Mouse (Mus musculus): ENCODE data around the gene Scly. TPM values are rescaled to one million over a fixed set of nuclear protein-coding genes. Genes with fewer than 3 reads are reported as not detected.
A peak's percentile ranks its signal among the peaks of the same experiment; 100 is the strongest.

Scly gene
- polyA plus RNA-seq, 1 experiment from 2014 or later, result 11.5 TPM

- Histone ChIP-seq H3K9ac (ENCODE audit: low read length) (no peak overlapping the region), H3K4me3 (ENCODE audit: low read depth, low read length) (no peak overlapping the region), H3K27ac (replicated peaks; ENCODE audit: low read depth, low read length) (no peak overlapping the region), H3K4me1 (ENCODE audit: control insufficient read depth, insufficient read depth, low read length) (no peaks in the 10 kb centered on the region), H3K27me3 (ENCODE audit: control insufficient read depth, insufficient read depth, low read length) (no peaks in the 10 kb centered on the region), H3K36me3 (ENCODE audit: control insufficient read depth, insufficient read depth, low read length) (peaks cover 10% of the 10 kb centered on the region; the same call in 1 of the 2 replicates), H3K9me3 (ENCODE audit: control insufficient read depth, low read length) (no peaks in the 10 kb centered on the region), H3K4me2 (ENCODE audit: low read depth, severe bottlenecking) (no peak overlapping the region)
- no peak for DNase-seq (ENCODE audit: low spot score)
- 92% methylated on average over 13 of the region's 13 CpGs for WGBS
- ATAC-seq (ENCODE audit: insufficient number of reproducible peaks, low FRiP score, low TSS enrichment, low read depth), result no peak
These were observed 11.4 kb downstream of the Scly start for GRCm38 (mm10) chr1:91309366-91310085.

- no peak for ATAC-seq (ENCODE audit: insufficient number of reproducible peaks, low FRiP score, low TSS enrichment, low read depth)
These were observed 14.1 kb downstream of the Scly start for GRCm38 (mm10) chr1:91312273-91312672.

DNA sequence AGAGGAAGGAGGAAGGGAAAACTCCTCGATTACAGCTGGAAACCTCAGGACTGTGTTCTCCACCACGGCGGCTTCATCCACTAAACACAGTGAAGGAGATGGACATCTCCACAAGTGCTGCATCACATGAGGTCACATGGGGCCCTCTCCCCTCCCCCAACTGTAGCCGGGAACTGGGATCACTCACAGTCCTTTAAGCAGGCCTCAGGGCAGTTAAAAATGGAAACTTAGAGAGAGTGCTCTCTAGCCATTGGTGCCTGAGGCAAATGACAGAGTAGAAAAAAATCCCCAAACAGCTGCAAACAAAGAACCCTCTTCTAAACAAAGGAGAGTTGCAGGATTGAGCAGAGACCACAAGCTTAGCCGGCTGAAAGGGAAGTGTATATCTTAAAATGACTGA is 15.1 kb downstream of the Scly start:
- whole genome bisulfite sequencing, result 64% methylated on average over 5 of the region's 5 CpGs
- no peaks in the 10 kb centered on the region for H3K4me1 ChIP-seq (ENCODE audit: control insufficient read depth, insufficient read depth, low read length)

More at GRCm38 (mm10) chr1:91312273-91312672, 14.1 kb downstream of the Scly start:
- Histone ChIP-seq H3K27ac (replicated peaks; ENCODE audit: low read depth, low read length) (no peak overlapping the region), H3K9me3 (ENCODE audit: control insufficient read depth, low read length) (no peaks in the 10 kb centered on the region), H3K27me3 (ENCODE audit: control insufficient read depth, insufficient read depth, low read length) (no peaks in the 10 kb centered on the region), H3K4me1 (ENCODE audit: control insufficient read depth, insufficient read depth, low read length) (no peaks in the 10 kb centered on the region), H3K36me3 (ENCODE audit: control insufficient read depth, insufficient read depth, low read length) (peaks cover 10% of the 10 kb centered on the region; the same call in 1 of the 2 replicates), H3K9ac (ENCODE audit: low read length) (no peak overlapping the region), H3K4me3 (ENCODE audit: low read depth, low read length) (no peak overlapping the region), H3K4me2 (ENCODE audit: low read depth, severe bottlenecking) (no peak overlapping the region)
- WGBS, result 91% methylated on average over 4 of the region's 4 CpGs
- DNase-seq (ENCODE audit: low spot score), result no peak

DNA sequence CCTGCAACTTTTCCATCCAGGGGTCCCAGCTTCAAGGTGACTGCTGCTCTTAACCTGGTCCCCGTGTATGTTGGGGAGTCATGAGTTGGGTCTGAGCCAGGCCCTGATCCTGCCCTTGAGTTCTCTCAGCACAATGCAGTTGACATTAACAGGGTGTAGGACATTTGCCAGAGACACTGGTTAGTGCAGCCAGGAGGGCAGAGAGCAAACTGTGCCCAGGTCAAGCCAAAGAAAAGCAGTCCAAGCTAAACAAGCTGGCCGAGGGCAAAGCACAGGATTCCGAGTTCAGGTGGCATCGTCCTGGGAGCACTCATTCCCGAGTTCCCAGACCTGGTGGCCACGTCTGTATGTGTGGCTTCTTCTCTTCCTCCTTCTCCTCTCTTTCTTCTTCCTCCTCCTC is 19.5 kb downstream of the Scly start:
- Histone ChIP-seq H3K36me3 (ENCODE audit: control insufficient read depth, insufficient read depth, low read length) (no peaks in the 10 kb centered on the region), H3K27me3 (ENCODE audit: control insufficient read depth, insufficient read depth, low read length) (no peaks in the 10 kb centered on the region), H3K27ac (replicated peaks; ENCODE audit: low read depth, low read length) (no peak overlapping the region), H3K4me3 (ENCODE audit: low read depth, low read length) (no peak overlapping the region), H3K9me3 (ENCODE audit: control insufficient read depth, low read length) (no peaks in the 10 kb centered on the region), H3K4me1 (ENCODE audit: control insufficient read depth, insufficient read depth, low read length) (no peaks in the 10 kb centered on the region), H3K4me2 (ENCODE audit: low read depth, severe bottlenecking) (no peak overlapping the region), H3K9ac (ENCODE audit: low read length) (no peak overlapping the region)
- ATAC-seq (ENCODE audit: insufficient number of reproducible peaks, low FRiP score, low TSS enrichment, low read depth) (no peak), DNase-seq (ENCODE audit: low spot score) (no peak)
- 90% methylated on average over 6 of the region's 6 CpGs for WGBS

More for the DNA sequence above, 15.1 kb downstream of the Scly start:
- Histone ChIP-seq H3K9me3 (ENCODE audit: control insufficient read depth, low read length) (no peaks in the 10 kb centered on the region), H3K9ac (ENCODE audit: low read length) (no peak overlapping the region), H3K36me3 (ENCODE audit: control insufficient read depth, insufficient read depth, low read length) (peaks cover 10% of the 10 kb centered on the region; the same call in 1 of the 2 replicates), H3K27me3 (ENCODE audit: control insufficient read depth, insufficient read depth, low read length) (no peaks in the 10 kb centered on the region), H3K27ac (replicated peaks; ENCODE audit: low read depth, low read length) (peak overlapping the region; percentile 25; the same call in 1 of the 2 replicates), H3K4me3 (ENCODE audit: low read depth, low read length) (no peak overlapping the region), H3K4me2 (ENCODE audit: low read depth, severe bottlenecking) (no peak overlapping the region)
- ATAC-seq (ENCODE audit: insufficient number of reproducible peaks, low FRiP score, low TSS enrichment, low read depth), result peak; percentile 33; the same call in 1 of the 2 replicates
- DNase-seq (ENCODE audit: low spot score), result peak; percentile 34

DNA sequence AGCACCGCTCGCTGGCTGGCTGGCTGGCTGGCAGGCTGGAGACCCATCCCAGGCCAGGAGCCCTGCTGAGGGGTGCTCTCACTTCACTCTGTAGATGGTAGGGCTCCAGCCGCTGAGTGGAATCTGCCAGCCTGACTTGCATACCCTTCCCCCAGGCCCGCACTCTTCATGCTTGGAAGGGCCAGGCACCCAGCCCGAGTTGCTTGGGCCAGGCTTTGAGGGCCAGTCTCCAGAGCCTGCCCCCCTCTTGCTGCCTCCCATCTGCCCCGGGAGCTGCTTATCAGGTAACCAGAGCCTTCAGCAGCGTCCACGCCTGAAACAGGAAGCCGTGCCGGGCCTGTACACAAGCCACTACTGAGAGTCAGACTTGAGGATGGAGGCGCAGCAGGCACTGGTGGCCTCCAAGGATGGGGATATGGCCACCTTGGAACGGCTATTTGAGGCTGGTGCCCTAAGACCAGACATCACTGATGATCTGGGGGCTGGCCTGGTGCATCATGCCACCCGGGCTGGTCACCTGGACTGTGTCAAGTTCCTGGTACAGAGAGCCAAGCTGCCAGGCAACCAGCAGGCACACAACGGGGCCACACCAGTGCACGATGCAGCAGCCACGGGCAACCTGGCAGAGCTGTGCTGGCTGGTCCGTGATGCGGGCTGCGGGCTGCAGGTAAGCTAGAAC is 23.8 kb downstream of the Scly start, which contains the start of gene Espnl:
Espnl (plus strand) TSS at position 316 of the 679 bp plus-strand sequence.
- Histone ChIP-seq H3K27me3 (ENCODE audit: control insufficient read depth, insufficient read depth, low read length) (no peaks in the 10 kb centered on the region), H3K9ac (ENCODE audit: low read length) (no peak within 1 kb of the TSS), H3K9me3 (ENCODE audit: control insufficient read depth, low read length) (no peaks in the 10 kb centered on the region), H3K4me3 (ENCODE audit: low read depth, low read length) (no peak within 1 kb of the TSS), H3K4me1 (ENCODE audit: control insufficient read depth, insufficient read depth, low read length) (no peaks in the 10 kb centered on the region), H3K36me3 (ENCODE audit: control insufficient read depth, insufficient read depth, low read length) (no peaks in the 10 kb centered on the region), H3K4me2 (ENCODE audit: low read depth, severe bottlenecking) (no peak within 1 kb of the TSS), H3K27ac (replicated peaks; ENCODE audit: low read depth, low read length) (no peak within 1 kb of the TSS)
- WGBS, result 72% methylated on average over 19 of the region's 19 CpGs
- ATAC-seq (ENCODE audit: insufficient number of reproducible peaks, low FRiP score, low TSS enrichment, low read depth) (no peak; the same call in 1 of the 2 replicates), DNase-seq (ENCODE audit: low spot score) (no peak)

DNA sequence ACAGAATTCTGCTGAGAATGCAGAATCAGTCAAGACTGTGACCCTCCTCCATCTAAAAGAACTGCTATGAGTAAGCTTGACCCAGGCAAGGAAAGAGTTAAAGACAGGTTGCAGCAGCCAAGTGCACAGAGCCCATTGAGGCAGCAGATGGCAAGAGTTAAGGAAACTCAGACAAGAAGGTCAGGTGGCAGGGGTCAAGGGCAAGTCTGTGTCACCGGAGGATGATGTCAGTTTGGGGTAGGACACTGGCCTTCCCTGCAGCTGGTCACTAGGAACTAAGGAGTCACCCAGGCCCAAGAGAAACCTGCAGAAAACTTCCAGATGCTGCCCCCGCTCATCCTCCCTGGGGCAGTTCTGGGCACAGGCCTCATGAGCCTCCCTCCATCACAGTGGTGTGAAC is 26.5 kb downstream of the Scly start:
- no peaks in the 10 kb centered on the region for H3K36me3 ChIP-seq (ENCODE audit: control insufficient read depth, insufficient read depth, low read length)
- ATAC-seq (ENCODE audit: insufficient number of reproducible peaks, low FRiP score, low TSS enrichment, low read depth), result no peak
- no peak overlapping the region for H3K9ac ChIP-seq (ENCODE audit: low read length)
- H3K27ac ChIP-seq (replicated peaks; ENCODE audit: low read depth, low read length), result no peak overlapping the region
- DNase-seq (ENCODE audit: low spot score), result no peak
- no peaks in the 10 kb centered on the region for H3K9me3 ChIP-seq (ENCODE audit: control insufficient read depth, low read length)
- 76% methylated on average over 2 of the region's 2 CpGs for WGBS
- H3K27me3 ChIP-seq (ENCODE audit: control insufficient read depth, insufficient read depth, low read length), result no peaks in the 10 kb centered on the region
- no peak overlapping the region for H3K4me2 ChIP-seq (ENCODE audit: low read depth, severe bottlenecking)
- no peak overlapping the region for H3K4me3 ChIP-seq (ENCODE audit: low read depth, low read length)
- no peaks in the 10 kb centered on the region for H3K4me1 ChIP-seq (ENCODE audit: control insufficient read depth, insufficient read depth, low read length)

DNA sequence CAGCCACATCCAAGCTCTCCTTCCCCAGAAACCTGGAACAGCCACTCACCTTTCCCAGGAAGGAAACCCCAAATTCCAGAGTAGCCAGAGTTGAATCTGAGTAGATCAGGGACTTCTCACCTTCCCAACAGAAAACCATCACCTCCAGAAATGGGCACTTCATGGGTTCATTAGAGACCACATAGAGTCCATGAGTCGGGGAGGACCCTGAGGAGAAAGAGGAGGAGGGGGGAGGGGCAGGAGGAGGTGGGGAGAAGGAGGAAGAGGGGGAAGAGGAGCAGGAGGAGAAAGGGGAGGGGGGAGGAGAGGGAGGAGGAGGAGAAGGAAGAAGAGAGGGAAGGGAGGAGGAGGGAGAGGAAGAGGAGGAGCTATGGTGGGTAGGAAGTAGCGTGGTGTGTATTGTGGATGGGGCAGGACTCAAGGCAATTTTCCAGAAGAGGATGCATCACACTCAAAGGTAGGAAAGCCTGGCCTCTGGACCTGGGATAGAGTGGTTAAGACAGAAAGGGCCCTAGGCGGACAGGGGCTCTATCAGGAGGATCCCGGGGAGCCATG is 27.4 kb downstream of the Scly start:
- no peak overlapping the region for H3K9ac ChIP-seq (ENCODE audit: low read length)
- ATAC-seq (ENCODE audit: insufficient number of reproducible peaks, low FRiP score, low TSS enrichment, low read depth), result no peak
- no peak overlapping the region for H3K4me2 ChIP-seq (ENCODE audit: low read depth, severe bottlenecking)
- H3K4me1 ChIP-seq (ENCODE audit: control insufficient read depth, insufficient read depth, low read length), result no peaks in the 10 kb centered on the region
- no peak for DNase-seq (ENCODE audit: low spot score)
- WGBS, result 84% methylated on average over 4 of the region's 4 CpGs
- H3K27me3 ChIP-seq (ENCODE audit: control insufficient read depth, insufficient read depth, low read length), result no peaks in the 10 kb centered on the region
- no peak overlapping the region for H3K4me3 ChIP-seq (ENCODE audit: low read depth, low read length)
- H3K36me3 ChIP-seq (ENCODE audit: control insufficient read depth, insufficient read depth, low read length), result no peaks in the 10 kb centered on the region
- no peak overlapping the region for H3K27ac ChIP-seq (replicated peaks; ENCODE audit: low read depth, low read length)
- no peaks in the 10 kb centered on the region for H3K9me3 ChIP-seq (ENCODE audit: control insufficient read depth, low read length)

DNA sequence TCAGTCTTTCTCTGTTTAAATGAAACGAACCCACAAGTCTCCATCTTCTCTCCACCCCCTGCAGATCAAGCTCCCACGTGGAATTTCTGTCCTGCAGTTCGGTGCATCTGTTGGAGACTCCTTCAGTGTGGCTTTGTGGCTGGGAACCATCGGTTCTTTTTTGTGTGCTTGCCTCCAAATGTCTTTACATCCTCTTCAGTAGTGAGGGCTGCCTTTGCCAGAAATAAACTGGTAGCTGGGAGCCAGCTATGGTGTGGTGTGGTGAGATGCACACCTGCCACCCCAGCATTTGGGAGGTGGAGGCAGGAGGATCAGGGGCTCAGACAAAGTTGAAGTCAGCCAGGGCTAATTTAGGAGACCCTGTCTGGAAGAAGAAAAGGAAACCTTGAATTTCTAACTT is 34.0 kb downstream of the Scly start:
- Histone ChIP-seq H3K9me3 (ENCODE audit: control insufficient read depth, low read length) (no peaks in the 10 kb centered on the region), H3K4me2 (ENCODE audit: low read depth, severe bottlenecking) (no peak overlapping the region), H3K4me1 (ENCODE audit: control insufficient read depth, insufficient read depth, low read length) (no peaks in the 10 kb centered on the region), H3K27ac (replicated peaks; ENCODE audit: low read depth, low read length) (no peak overlapping the region), H3K9ac (ENCODE audit: low read length) (no peak overlapping the region), H3K27me3 (ENCODE audit: control insufficient read depth, insufficient read depth, low read length) (no peaks in the 10 kb centered on the region), H3K36me3 (ENCODE audit: control insufficient read depth, insufficient read depth, low read length) (no peaks in the 10 kb centered on the region), H3K4me3 (ENCODE audit: low read depth, low read length) (no peak overlapping the region)
- WGBS, result 62% methylated on average over 4 of the region's 4 CpGs
- DNase-seq (ENCODE audit: low spot score) (no peak), ATAC-seq (ENCODE audit: insufficient number of reproducible peaks, low FRiP score, low TSS enrichment, low read depth) (no peak)
